Mouse (Mus musculus) Muller cell, postnatal 12 days (primary cell): ENCODE results near the gene Cryba4.

Source experiments
- DNase-seq: peaks from one replicate; pipeline ENCODE4 v3.0.0-alpha.2; 2015; ENCODE audit errors: inconsistent ontology term

Cryba4 gene

DNA sequence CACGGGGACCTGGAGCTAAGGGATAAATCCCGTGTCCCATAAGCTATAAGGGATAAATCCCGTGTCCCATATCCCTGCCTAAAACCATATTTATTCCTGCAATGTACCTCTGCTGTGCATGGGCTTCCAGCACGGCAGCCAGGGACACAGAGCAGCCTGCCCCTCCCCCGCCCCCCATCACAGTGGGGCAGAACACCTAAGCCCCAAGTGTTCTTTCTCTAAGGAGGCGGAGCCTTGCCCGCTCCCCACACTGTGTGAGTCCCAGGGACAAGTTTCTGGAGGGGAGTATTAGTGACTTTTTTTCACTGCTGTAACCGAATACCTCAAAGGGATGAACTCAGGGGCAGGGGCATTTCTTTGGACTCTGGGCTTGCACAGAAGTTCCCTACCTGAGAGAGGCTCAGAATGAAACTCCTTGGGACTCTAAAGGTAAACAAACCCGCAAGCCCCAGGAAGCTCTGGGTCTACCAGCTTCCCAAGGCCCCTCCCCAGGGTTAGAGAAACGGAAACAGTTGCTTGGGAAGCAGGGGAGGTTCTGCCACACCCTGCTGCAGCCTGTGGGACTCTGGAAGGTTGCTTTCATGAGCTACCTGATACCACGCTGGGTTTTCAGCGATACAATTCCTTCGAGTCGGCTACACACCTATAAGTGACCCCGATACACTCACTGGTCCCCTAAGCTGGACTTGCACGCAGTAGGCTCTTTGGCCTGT is 45.6 kb downstream of the Cryba4 start:
- no peak for DNase-seq

DNA sequence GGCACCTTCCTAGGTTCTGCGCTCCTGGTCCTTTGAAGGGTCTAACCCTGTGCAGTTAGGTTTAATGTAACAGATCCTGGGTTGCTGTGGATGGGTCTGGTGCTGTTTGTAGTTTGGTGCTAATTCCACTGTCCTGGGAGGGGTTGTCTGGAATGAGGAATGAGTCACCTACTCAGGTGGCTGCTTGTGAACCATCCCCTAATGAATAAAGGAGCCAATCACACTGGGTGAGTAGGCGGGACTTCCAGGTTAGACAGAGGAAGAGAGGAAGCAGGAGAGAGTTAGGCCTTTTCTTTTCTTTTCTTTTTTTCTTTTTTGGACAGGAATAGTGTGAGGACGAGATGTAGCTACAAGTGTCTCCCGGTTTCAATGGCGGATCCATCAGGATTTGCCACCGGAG is 52.7 kb downstream of the Cryba4 start:
- DNase-seq = no peak
